Mouse (Mus musculus): ENCODE results near the gene Prss23. TPM values are rescaled to one million over a fixed set of nuclear protein-coding genes. Genes with fewer than 3 reads are reported as not detected.

Prss23 gene
- total RNA-seq, 2 experiments from 2014 or later, result not detected

DNA sequence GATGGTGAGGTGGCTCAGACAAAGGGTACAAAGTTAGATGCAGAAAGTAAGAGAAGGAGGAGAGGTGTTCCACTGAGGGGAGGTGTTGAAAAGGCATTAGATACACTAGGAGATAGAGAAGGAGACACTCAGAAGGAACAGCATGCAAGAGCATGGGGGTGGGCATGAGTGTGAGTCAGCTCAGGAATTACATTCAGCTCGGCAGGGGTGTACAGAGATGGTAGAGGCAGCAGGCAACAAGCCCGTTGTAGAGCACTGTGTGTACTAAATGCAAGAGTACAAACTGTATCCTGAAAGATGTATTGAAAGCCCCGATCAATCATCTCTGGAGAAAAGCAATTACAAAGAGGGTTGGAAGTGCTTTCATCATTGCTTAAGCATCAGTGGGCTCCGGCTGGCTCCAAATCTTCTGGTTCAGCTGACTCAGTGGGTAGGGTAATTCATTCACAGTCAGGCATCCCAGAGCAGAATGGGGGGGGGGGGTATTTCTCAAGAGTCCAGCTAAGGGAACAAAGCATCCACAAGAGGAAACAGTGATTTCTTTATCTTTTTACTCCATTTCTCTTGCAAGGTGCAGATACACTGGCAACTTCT lies 15.0 kb downstream of the Prss23 start:
- no peak for ATAC-seq (replicated peaks; ENCODE audit: poor library complexity, severe bottlenecking)

- no peak for ATAC-seq (replicated peaks; ENCODE audit: poor library complexity, severe bottlenecking)
Observed at GRCm38 (mm10) chr7:89508672-89509071, 18.3 kb downstream of the Prss23 start.

DNA sequence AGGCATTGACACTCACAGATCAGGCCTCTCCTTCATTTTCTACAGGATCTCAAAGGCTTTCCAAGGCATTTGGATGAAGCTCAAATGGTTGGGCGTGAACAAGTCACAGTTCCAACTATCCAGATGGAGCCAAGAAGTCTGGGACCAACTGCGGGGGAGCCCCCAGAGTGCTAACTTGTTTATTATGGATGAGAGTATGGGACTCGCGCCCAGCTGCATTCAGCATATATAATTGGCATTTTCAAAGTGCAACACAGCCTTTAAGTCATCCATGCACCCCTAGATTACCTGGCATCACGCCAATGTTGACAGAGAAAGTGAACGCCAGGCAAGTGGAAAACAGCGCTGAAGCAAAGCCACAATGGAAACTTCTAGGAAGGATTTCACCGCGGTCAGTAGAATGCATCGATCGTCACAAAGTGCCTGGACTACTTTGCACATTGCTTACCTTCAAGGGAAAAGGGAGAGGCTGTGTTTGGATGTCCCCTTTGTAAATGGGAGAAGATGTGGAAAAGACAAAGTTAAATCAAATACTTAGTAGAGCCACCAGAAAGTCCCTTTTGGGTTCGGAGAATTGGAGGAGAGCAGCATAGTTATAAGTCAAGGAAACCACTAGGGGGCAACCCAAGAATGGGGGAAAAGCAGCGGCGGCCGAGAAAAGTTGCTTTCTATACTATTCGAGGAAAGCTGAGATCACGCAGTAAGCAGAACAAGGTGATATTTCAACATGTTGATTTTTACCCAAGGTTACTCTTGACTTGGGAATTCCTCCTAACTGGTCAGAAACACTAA lies 27.3 kb downstream of the Prss23 start:
- peak; percentile 82 for ATAC-seq (replicated peaks; ENCODE audit: poor library complexity, severe bottlenecking)

DNA sequence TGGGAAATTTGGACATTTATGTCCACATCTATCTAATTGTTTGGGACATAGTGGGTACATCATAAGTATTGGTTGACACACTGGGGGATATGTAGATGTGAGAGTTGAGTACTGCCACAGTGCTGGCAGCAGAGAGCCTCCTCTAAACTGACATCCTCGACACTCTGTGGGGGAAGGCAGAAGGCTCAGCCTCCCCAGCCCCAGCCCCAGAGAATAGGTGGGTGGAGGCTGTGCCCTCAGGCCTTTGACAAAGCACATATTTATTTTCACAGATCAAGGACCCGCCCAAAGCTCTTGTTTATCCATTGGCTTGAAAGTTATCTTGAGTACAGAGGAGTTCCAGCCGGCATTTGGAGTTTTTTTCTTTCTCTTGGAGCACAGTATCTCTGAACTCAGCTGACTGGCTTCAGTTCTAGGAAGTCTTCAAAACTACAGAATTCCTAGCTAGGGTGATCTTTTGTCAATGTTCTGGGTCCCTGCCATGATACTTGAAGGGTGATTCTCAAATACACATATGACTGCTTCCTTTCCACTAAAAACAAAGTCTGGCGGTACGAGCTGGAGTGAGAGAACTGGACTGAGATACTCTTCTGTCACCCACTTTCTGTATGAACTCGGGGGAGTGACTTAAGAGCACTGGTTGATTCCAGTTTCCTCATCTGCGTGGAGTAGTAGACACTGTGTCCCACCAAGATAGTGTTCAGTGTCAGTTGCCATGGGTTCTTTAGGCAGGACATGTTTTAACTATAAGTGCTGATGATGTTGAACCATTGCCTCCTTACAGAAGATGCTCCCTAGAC lies 43.0 kb downstream of the Prss23 start:
- ATAC-seq (replicated peaks; ENCODE audit: poor library complexity, severe bottlenecking), result no peak

DNA sequence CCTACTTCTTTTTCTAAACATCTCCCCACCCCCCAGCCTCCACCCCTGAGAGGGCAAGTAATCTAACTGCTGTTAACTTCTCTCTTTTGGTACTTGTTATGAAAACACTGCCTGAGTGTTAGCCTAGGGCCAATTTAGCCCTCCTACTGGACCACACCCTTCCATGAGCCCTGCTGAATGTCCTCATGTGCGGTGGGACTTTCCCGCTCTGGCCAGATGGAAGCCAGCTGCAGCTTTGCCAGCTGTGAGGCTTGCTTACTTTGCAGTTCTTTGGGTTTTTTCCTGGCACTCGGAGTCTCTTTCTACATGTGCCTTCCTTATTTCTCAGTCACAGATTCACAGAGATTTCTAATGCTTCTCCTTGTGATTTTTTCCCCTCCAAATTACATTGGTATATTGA lies 45.3 kb downstream of the Prss23 start:
- no peak for ATAC-seq (replicated peaks; ENCODE audit: poor library complexity, severe bottlenecking)

DNA sequence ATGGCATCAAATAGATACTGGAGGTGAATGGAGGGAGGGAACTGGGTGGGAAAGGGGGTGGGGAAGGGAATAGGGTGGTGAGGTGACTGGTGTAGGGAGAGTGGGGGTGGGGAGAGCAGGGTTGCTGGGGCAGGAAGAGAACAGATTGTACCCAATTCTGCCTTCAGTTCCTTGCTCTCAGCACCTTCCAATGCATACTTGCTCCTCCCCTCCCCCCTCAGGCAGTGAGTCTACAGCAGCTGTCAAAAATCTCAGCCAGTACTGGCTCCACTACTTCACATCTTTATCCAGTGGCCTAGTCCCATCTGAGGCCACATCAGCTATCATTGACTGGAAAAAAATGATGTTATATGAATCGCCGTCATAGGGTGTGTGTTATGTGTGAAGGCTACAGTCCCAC lies 48.5 kb downstream of the Prss23 start:
- ATAC-seq (replicated peaks; ENCODE audit: poor library complexity, severe bottlenecking), result no peak

DNA sequence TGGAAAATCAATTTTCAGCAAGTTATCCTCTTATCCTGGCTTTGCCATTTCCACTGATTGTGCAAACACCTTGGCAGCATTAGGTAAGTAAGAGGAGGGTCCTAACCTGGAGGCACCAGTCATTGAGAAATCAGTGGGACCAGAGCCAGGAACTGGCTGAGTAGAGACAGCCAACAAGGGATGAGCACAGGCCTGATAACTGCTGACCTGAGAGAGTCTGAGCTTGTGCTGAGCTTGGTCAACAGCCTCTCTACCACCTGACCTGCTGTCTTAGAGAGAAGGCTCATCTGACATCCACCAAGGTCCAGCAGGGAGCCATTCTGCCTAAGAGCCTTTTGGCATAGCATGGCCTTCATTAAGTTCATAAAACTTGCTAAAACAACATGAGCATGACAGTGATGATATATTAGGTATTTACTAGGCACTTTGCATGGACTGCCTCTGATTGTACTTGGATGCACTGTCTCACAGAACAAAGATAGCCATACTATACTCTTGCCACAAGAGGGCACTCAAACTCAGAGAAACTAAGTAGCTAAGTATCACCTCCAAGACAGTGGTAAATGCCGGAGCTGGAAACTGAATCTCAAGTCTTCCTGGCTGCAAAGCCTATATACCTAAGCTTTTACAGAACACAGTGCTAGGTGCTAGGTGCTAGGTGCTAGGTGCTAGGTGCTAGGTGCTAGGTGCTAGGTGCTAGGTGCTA lies 49.5 kb downstream of the Prss23 start:
- peak; percentile 78 for ATAC-seq (replicated peaks; ENCODE audit: poor library complexity, severe bottlenecking)

DNA sequence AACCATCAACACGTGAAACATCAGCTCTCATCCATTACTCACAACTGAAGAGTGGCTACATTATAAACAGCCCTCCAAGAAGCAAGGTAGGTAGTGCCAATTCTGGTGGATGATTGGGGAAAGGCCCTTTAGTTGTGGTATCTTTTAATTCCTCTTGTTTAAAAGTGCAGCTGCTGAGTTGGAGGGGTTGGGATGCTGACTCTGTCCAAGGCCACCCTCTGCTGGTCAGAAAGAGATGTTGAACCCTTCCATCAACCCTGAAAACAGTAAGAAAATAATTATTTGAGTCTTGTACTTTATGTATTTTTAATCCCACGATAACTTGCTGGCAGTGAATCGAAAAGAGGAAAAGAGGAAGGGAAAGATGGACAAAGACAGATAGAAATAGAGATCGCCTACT lies 53.5 kb downstream of the Prss23 start:
- peak; percentile 71 for ATAC-seq (replicated peaks; ENCODE audit: poor library complexity, severe bottlenecking)

- peak; percentile 74 for ATAC-seq (replicated peaks; ENCODE audit: poor library complexity, severe bottlenecking)
Observed at GRCm38 (mm10) chr7:89463775-89464592, 63.0 kb downstream of the Prss23 start.

DNA sequence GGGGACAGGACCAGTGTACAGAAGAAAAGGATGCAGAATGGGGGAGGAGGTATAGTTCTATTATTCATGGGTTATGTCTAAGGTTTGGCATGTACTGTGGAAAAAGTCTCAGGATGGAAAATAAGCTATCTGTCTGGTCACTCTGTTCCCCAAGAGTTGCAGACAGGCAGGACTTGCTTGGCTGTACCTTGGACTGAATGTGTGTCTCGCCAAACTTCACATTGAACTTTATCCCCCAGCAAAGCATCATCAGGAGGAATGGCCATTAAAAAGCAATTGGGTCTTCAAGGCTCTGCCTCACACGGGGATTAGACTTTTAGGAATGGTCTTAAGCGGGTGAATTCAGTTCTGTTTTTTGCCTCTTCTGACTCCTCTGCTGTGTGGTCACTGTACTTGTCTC lies 63.7 kb downstream of the Prss23 start:
- ATAC-seq (replicated peaks; ENCODE audit: poor library complexity, severe bottlenecking), result peak; percentile 38

DNA sequence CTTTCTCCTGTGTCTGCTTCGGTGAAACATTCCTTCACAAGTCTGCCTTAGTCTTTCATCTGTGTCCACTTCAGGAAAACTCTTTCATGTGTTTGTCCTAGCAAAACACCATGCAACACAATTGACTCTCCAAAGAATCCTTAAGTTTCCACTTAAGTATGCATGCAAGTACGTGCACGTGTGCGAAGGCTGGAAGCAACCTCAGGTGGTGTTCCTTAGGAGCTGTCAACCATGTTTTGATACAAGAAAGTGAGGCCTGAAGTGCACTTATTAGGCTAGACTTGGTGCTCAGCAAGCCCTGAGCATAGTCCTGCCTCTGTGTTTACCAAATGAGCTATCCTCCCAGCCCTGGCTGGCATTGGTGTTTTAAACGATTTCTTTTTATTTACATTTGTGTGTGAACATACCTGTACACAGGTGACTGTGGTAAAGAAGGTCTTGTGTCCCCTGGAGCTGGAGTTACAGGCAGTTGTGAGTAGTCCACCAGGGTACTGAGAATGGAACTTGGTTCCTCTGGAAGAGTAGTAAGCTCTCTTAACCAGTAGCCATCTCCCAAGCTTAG lies 64.3 kb downstream of the Prss23 start:
- no peak for ATAC-seq (replicated peaks; ENCODE audit: poor library complexity, severe bottlenecking)

DNA sequence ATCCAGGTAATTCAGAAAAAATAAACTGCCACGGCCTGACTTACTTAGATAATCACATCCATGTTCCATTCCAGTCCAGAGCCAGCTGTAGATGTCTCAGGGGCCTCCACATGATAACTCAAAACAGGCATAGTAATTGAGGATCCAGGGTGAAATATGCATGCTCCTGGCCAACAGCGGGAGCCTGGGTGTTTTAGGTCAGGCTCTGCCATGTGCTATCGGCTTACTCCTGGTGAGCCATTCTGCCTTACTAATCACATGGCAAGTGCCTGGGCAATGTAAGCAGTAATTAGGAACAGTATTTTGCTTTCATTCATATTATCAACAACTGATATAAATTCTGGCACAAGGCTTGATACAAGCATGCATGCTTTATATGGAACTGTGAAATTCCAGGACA lies 65.6 kb downstream of the Prss23 start:
- ATAC-seq (replicated peaks; ENCODE audit: poor library complexity, severe bottlenecking), result no peak

DNA sequence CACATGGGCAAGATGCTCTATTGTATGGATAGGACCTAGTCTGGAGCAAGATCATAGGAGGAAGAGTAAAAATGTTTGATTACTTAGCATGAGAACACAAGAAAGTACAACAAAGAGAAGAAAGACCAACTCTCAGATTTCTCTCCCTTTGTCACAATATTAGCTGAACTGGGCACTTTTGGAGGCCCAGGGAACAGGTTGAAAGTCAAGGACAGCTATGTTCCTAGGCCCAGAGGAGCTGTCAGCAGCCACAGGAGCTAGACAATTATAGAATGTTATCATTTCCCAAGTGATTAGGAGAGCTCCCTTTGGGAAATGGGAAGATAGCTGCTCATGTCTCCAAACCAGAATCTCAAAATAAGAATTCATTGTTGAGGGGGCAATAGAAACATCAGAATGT lies 66.1 kb downstream of the Prss23 start:
- no peak for ATAC-seq (replicated peaks; ENCODE audit: poor library complexity, severe bottlenecking)

- peak; percentile 75 for ATAC-seq (replicated peaks; ENCODE audit: poor library complexity, severe bottlenecking)
Observed at GRCm38 (mm10) chr7:89459691-89460090, 67.3 kb downstream of the Prss23 start.

Other genes starting within 250 kb of the Prss23 start
- gene Tmem135, start 123.0 kb downstream of the Prss23 start, total RNA-seq (2014; fragmentation: Nextera tagmentation), result 21.5 and 23.1 TPM in 2 replicates
- gene Tmem135, start 123.0 kb downstream of the Prss23 start, total RNA-seq (2017), result 18.1 and 18.9 TPM in 2 replicates
- 0.34 and 2.4 TPM in 2 replicates for gene Fzd4, start 122.8 kb downstream of the Prss23 start, total RNA-seq (2014; fragmentation: Nextera tagmentation)
- gene Fzd4, start 122.8 kb downstream of the Prss23 start, total RNA-seq (2017), result 0.78 and 1.1 TPM in 2 replicates
- gene Me3, start 105.2 kb upstream of the Prss23 start, total RNA-seq (2014; fragmentation: Nextera tagmentation), result not detected in 2 replicates
- not detected in 2 replicates for gene Me3, start 105.2 kb upstream of the Prss23 start, total RNA-seq (2017)